Mouse (Mus musculus): ENCODE data around the gene Slc30a7. TPM values are rescaled to one million over a fixed set of nuclear protein-coding genes. Genes with fewer than 3 reads are reported as not detected.

Gene Slc30a7
- total and polyA plus RNA-seq, 2 experiments, result 5.8 to 11.2 TPM

DNA sequence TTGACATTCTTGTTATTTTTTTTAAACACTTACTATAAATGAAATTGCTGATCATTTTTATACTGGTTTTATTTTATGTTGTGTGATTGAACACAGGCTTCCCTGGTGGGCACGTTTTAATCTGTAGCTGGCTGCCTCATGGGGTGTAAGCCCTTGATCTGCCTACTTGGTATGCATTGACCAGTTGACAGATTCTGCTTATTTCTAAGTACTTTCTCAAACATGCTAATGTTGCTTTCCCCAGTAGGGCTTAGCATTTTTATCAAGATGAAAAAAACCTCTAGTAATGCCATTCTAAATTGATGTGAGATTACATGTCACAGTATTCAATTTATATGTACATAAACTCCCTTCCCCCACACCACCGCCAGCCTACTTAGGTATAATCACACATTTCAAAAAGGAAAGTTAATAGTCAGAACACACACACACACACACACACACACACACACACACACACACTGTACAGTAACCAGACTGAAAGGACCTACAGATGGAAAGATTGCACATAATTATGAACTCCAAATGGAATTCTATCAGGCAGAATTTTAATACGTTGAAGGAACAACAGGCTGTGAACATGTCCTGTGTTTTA lies 108.8 kb downstream of the Slc30a7 start:
- no peak overlapping the region for H3K4me3 ChIP-seq (ENCODE audit: insufficient read depth, low read depth, low read length)
- no peak for TF ChIP-seq CTCF (IDR thresholded peaks at IDR 0.05; ENCODE audit: low read depth, low read length)
- no peak for TF ChIP-seq POLR2A (IDR thresholded peaks at IDR 0.05; ENCODE audit: extremely low read depth, insufficient read depth, low read length)
- no peak for DNase-seq (ENCODE audit: extremely low read depth, low read depth, low spot score)
- no peak overlapping the region for H3K9ac ChIP-seq (ENCODE audit: low read depth, low read length)
- no peaks in the 10 kb centered on the region for H3K79me2 ChIP-seq (ENCODE audit: control insufficient read depth, insufficient read depth, low read length)
- H3K4me1 ChIP-seq (ENCODE audit: control insufficient read depth, insufficient read depth, low read length), result no peaks in the 10 kb centered on the region
- H3K27ac ChIP-seq (replicated peaks; ENCODE audit: insufficient read depth, low read depth, low read length), result no peak overlapping the region
- peaks cover 30% of the 10 kb centered on the region for H3K36me3 ChIP-seq (ENCODE audit: control insufficient read depth, insufficient read depth, low read length)
- no peaks in the 10 kb centered on the region for H3K27me3 ChIP-seq (ENCODE audit: control insufficient read depth, insufficient read depth, low read length)
- 98% methylated on average over 3 of the region's 3 CpGs for WGBS

DNA sequence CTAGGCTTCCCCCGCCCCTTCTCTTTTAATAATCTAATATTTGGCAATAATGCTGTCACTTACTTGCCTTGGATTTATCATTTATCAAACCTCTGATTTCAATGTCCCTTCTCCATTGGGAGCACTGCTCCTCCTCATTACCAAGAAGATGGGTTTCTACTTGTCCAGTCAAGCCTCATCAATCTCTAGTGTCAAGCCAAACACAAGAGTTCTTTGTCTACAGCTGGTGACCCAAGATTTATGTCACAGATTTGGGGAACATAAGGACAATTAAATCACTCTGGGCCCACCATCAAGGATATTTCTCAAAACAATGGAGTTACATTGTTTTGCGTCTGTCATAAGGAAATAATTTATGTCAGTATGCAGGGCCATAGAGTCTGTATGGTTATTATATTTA lies 114.0 kb downstream of the Slc30a7 start:
- peaks cover 2% of the 10 kb centered on the region; the same call in 1 of the 2 replicates for H3K4me1 ChIP-seq (ENCODE audit: control insufficient read depth, insufficient read depth, low read length)
- H3K27ac ChIP-seq (replicated peaks; ENCODE audit: insufficient read depth, low read depth, low read length), result no peak overlapping the region
- no peak overlapping the region for H3K4me3 ChIP-seq (ENCODE audit: insufficient read depth, low read depth, low read length)
- peaks cover 10% of the 10 kb centered on the region for H3K36me3 ChIP-seq (ENCODE audit: control insufficient read depth, insufficient read depth, low read length)
- 96% methylated on average over 2 of the region's 2 CpGs for WGBS
- no peak for DNase-seq (ENCODE audit: extremely low read depth, low read depth, low spot score)
- no peaks in the 10 kb centered on the region for H3K27me3 ChIP-seq (ENCODE audit: control insufficient read depth, insufficient read depth, low read length)
- H3K79me2 ChIP-seq (ENCODE audit: control insufficient read depth, insufficient read depth, low read length), result no peaks in the 10 kb centered on the region
- no peak overlapping the region for H3K9ac ChIP-seq (ENCODE audit: low read depth, low read length)
- TF ChIP-seq POLR2A (IDR thresholded peaks at IDR 0.05; ENCODE audit: extremely low read depth, insufficient read depth, low read length) (no peak), CTCF (IDR thresholded peaks at IDR 0.05; ENCODE audit: low read depth, low read length) (no peak)

GRCm38 (mm10) chr3:115892341-115892740 lies 114.9 kb downstream of the Slc30a7 start:
- H3K36me3 ChIP-seq (ENCODE audit: control insufficient read depth, insufficient read depth, low read length), result peaks cover 10% of the 10 kb centered on the region
- no peak overlapping the region for H3K27ac ChIP-seq (replicated peaks; ENCODE audit: insufficient read depth, low read depth, low read length)
- H3K4me1 ChIP-seq (ENCODE audit: control insufficient read depth, insufficient read depth, low read length), result peaks cover 2% of the 10 kb centered on the region; the same call in 1 of the 2 replicates
- TF ChIP-seq POLR2A (IDR thresholded peaks at IDR 0.05; ENCODE audit: extremely low read depth, insufficient read depth, low read length) (no peak), CTCF (IDR thresholded peaks at IDR 0.05; ENCODE audit: low read depth, low read length) (no peak)
- H3K9ac ChIP-seq (ENCODE audit: low read depth, low read length), result no peak overlapping the region
- H3K79me2 ChIP-seq (ENCODE audit: control insufficient read depth, insufficient read depth, low read length), result no peaks in the 10 kb centered on the region
- H3K4me3 ChIP-seq (ENCODE audit: insufficient read depth, low read depth, low read length), result no peak overlapping the region
- 66% methylated on average over 4 of the region's 4 CpGs for WGBS
- H3K27me3 ChIP-seq (ENCODE audit: control insufficient read depth, insufficient read depth, low read length), result no peaks in the 10 kb centered on the region
- no peak for DNase-seq (ENCODE audit: extremely low read depth, low read depth, low spot score)

Other genes with a start within 250 kb of the Slc30a7 start
- gene Dph5, start 119.6 kb downstream of the Slc30a7 start, total RNA-seq (2014; rRNA removed), result 7.7 and 9.3 TPM in 2 replicates
- gene Dph5, start 119.6 kb downstream of the Slc30a7 start, polyA plus RNA-seq (2012; rRNA removed), result 3.4 and 3.8 TPM in 2 replicates
- gene Extl2, start 56 bp upstream of the Slc30a7 start, total RNA-seq (2014; rRNA removed), result 6.5 and 6.6 TPM in 2 replicates
- 6.8 and 7.0 TPM in 2 replicates for gene Extl2, start 56 bp upstream of the Slc30a7 start, polyA plus RNA-seq (2012; rRNA removed)
- gene Vcam1, start 122.3 kb upstream of the Slc30a7 start, total RNA-seq (2014; rRNA removed), result 16.9 and 20.1 TPM in 2 replicates
- 0.71 and 1.9 TPM in 2 replicates for gene Vcam1, start 122.3 kb upstream of the Slc30a7 start, polyA plus RNA-seq (2012; rRNA removed)
- gene Gpr88, start 246.1 kb upstream of the Slc30a7 start, total RNA-seq (2014; rRNA removed), result not detected in 2 replicates
- not detected in 2 replicates for gene Gpr88, start 246.1 kb upstream of the Slc30a7 start, polyA plus RNA-seq (2012; rRNA removed)